Mouse (Mus musculus): ENCODE data around the gene Foxp1. TPM values are rescaled to one million over a fixed set of nuclear protein-coding genes. Genes with fewer than 3 reads are reported as not detected.

The Foxp1 gene
- polyA plus RNA-seq, 1 experiment from 2014 or later, result 74.0 TPM

DNA sequence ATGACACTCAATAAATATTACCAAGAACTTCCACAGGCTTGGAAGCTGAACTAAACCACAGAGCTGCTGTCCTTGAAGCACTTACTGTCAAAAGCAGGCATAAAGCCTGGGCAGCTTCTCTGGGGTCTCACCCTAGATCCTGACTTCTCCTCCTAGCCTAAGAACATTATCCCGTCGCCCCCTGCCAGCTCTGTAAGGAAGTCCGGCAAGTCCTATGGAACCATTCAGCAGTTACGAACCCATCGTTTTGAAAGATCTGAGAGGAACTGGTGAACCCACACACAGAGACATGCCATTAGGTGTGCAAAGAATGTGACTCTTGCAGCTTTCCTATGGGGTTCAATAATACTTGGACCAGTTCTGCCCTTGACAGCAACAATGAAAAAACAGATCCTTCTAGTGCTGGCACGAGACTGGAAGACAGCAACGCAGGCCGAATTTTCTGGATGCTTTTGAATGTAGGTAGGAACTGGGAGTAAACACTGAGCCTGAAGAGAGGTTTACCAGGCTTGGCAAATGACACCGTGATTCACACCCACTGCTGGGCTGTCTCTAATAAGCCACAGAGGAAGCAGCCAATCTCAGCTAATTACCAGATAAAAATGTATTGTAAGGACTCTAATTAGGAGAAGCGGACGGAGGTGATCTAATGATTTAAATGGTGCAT lies 574.9 kb downstream of the Foxp1 start:
- 0 out of 2 replicates have a peak overlapping the region, but pooled peaks have one; percentile 6 for H3K27ac ChIP-seq (replicated peaks)
- whole genome bisulfite sequencing, result 51% methylated on average over 11 of the region's 11 CpGs
- no peak for ATAC-seq (ENCODE audit: low read depth)

GRCm38 (mm10) chr6:98946731-98947130 lies 575.8 kb downstream of the Foxp1 start:
- H3K4me1 ChIP-seq (replicated peaks), result peaks cover 48% of the 10 kb centered on the region
- no peaks in the 10 kb centered on the region for H3K27me3 ChIP-seq
- H3K9me3 ChIP-seq, result no peaks in the 10 kb centered on the region
- H3K36me3 ChIP-seq, result peaks cover 12% of the 10 kb centered on the region; the same call in 1 of the 2 replicates
- WGBS, result 92% methylated on average over 4 of the region's 4 CpGs
- H3K4me2 ChIP-seq, result no peak overlapping the region
- ATAC-seq (ENCODE audit: low read depth), result no peak
- no peak overlapping the region for H3K4me3 ChIP-seq
- no peak overlapping the region for H3K27ac ChIP-seq (replicated peaks)
- H3K9ac ChIP-seq, result no peak overlapping the region

More for the DNA sequence above, 574.9 kb downstream of the Foxp1 start:
- H3K9me3 ChIP-seq, result no peaks in the 10 kb centered on the region
- no peak overlapping the region for H3K4me3 ChIP-seq
- peaks cover 12% of the 10 kb centered on the region; the same call in 1 of the 2 replicates for H3K36me3 ChIP-seq
- H3K4me1 ChIP-seq (replicated peaks), result peaks cover 48% of the 10 kb centered on the region
- H3K9ac ChIP-seq, result no peak overlapping the region
- no peak overlapping the region for H3K4me2 ChIP-seq
- H3K27me3 ChIP-seq, result no peaks in the 10 kb centered on the region

GRCm38 (mm10) chr6:98945496-98946412 lies 576.8 kb downstream of the Foxp1 start:
- ATAC-seq (ENCODE audit: low read depth), result no peak
- H3K27ac ChIP-seq (replicated peaks), result no peak overlapping the region
- peaks cover 12% of the 10 kb centered on the region; the same call in 1 of the 2 replicates for H3K36me3 ChIP-seq
- no peak overlapping the region for H3K9ac ChIP-seq
- H3K4me1 ChIP-seq (replicated peaks), result peaks cover 40% of the 10 kb centered on the region
- no peak overlapping the region for H3K4me3 ChIP-seq
- no peak overlapping the region for H3K4me2 ChIP-seq
- no peaks in the 10 kb centered on the region for H3K9me3 ChIP-seq
- WGBS, result 88% methylated on average over 21 of the region's 21 CpGs
- no peaks in the 10 kb centered on the region for H3K27me3 ChIP-seq

- Histone ChIP-seq H3K27ac (replicated peaks) (no peak overlapping the region), H3K9ac (no peak overlapping the region), H3K4me2 (no peak overlapping the region), H3K9me3 (no peaks in the 10 kb centered on the region), H3K36me3 (peaks cover 11% of the 10 kb centered on the region; the same call in 1 of the 2 replicates), H3K4me1 (replicated peaks) (peaks cover 34% of the 10 kb centered on the region), H3K4me3 (no peak overlapping the region), H3K27me3 (no peaks in the 10 kb centered on the region)
- peak; percentile 21; the same call in 1 of the 2 replicates for ATAC-seq (ENCODE audit: low read depth)
- 64% methylated on average over 8 of the region's 8 CpGs for WGBS
Observed at GRCm38 (mm10) chr6:98938348-98938747, 584.2 kb downstream of the Foxp1 start.

GRCm38 (mm10) chr6:98937513-98937912 lies 585.0 kb downstream of the Foxp1 start:
- no peaks in the 10 kb centered on the region for H3K27me3 ChIP-seq
- ATAC-seq (ENCODE audit: low read depth), result no peak
- no peak overlapping the region for H3K4me2 ChIP-seq
- no peak overlapping the region for H3K9ac ChIP-seq
- 65% methylated on average over 11 of the region's 11 CpGs for WGBS
- peaks cover 11% of the 10 kb centered on the region; the same call in 1 of the 2 replicates for H3K36me3 ChIP-seq
- H3K4me3 ChIP-seq, result no peak overlapping the region
- no peaks in the 10 kb centered on the region for H3K9me3 ChIP-seq
- H3K4me1 ChIP-seq (replicated peaks), result peaks cover 43% of the 10 kb centered on the region
- no peak overlapping the region for H3K27ac ChIP-seq (replicated peaks)

GRCm38 (mm10) chr6:98936377-98936776 lies 586.1 kb downstream of the Foxp1 start:
- Histone ChIP-seq H3K36me3 (peaks cover 11% of the 10 kb centered on the region; the same call in 1 of the 2 replicates), H3K9ac (no peak overlapping the region), H3K4me2 (no peak overlapping the region), H3K27ac (replicated peaks) (no peak overlapping the region), H3K4me3 (no peak overlapping the region), H3K27me3 (no peaks in the 10 kb centered on the region), H3K4me1 (replicated peaks) (peaks cover 52% of the 10 kb centered on the region), H3K9me3 (no peaks in the 10 kb centered on the region)
- WGBS, result 67% methylated on average over 3 of the region's 3 CpGs
- no peak for ATAC-seq (ENCODE audit: low read depth)

- H3K27me3 ChIP-seq, result no peaks in the 10 kb centered on the region
- ATAC-seq (ENCODE audit: low read depth), result no peak
- 96% methylated on average over 8 of the region's 8 CpGs for WGBS
- H3K9me3 ChIP-seq, result no peaks in the 10 kb centered on the region
- H3K4me2 ChIP-seq, result no peak overlapping the region
- H3K9ac ChIP-seq, result no peak overlapping the region
- H3K36me3 ChIP-seq, result peaks cover 14% of the 10 kb centered on the region; the same call in 1 of the 2 replicates
- H3K4me3 ChIP-seq, result no peak overlapping the region
- no peak overlapping the region for H3K27ac ChIP-seq (replicated peaks)
- H3K4me1 ChIP-seq (replicated peaks), result peaks cover 64% of the 10 kb centered on the region
Observed at GRCm38 (mm10) chr6:98935169-98935568, 587.4 kb downstream of the Foxp1 start.

DNA sequence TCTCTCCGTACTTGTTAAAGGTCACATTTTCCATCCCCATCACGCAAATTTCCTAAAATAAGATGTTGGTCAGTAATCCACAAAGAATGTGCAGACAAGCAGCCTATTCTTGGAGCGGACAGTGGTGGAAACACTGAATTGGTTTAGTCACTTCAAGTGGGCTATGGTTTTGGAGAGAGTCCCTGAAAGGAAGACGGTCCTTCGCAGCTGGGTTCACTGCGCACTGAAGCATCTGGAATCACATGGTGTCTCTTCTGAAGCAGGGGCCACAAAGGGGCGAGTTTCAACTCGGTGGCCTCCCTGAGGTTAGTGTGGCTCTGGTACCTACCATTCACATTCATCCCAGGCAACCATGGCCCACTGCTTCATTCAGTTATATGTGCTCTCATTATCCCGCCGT lies 588.1 kb downstream of the Foxp1 start:
- ATAC-seq (ENCODE audit: low read depth), result no peak
- Histone ChIP-seq H3K27ac (replicated peaks) (no peak overlapping the region), H3K27me3 (no peaks in the 10 kb centered on the region), H3K4me3 (no peak overlapping the region), H3K36me3 (peaks cover 22% of the 10 kb centered on the region), H3K9me3 (no peaks in the 10 kb centered on the region), H3K9ac (no peak overlapping the region), H3K4me1 (replicated peaks) (peaks cover 60% of the 10 kb centered on the region), H3K4me2 (no peak overlapping the region)
- WGBS, result 79% methylated on average over 10 of the region's 10 CpGs

DNA sequence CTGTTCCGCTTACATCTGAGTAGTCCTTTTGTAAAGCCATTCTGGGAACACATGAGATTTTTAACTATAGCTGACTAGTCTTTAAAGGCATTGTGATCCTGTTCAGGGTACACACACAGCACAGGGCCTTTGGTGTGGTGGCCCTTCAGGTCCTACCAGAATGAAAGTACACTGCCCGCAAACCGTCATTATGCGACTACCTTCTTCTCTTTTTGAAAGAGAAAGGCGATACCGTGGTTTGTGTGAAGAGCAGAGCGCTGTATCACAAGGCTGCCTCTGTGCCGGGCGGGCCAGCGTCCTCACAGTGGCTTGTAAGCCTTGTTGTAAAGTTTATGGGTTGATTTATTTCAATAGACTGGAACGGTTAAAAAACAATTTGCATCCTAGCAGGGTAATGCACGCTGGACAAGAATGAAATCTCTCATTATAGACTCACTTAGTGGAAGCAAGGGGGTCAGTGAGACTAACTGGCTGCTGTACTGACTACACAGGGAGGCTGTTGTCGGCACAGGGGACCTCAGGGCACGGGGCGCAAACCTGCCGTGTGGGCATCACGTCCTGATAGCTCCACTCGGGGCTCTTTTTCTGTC lies 589.3 kb downstream of the Foxp1 start:
- Histone ChIP-seq H3K4me1 (replicated peaks) (peaks cover 57% of the 10 kb centered on the region), H3K9me3 (no peaks in the 10 kb centered on the region), H3K27ac (replicated peaks) (peak overlapping the region; percentile 52; the same call in 1 of the 2 replicates), H3K27me3 (no peaks in the 10 kb centered on the region), H3K4me2 (peak overlapping the region; percentile 24; the same call in 1 of the 2 replicates), H3K36me3 (peaks cover 22% of the 10 kb centered on the region), H3K9ac (no peak overlapping the region), H3K4me3 (no peak overlapping the region)
- 19% methylated on average over 18 of the region's 18 CpGs for WGBS
- peak; percentile 46; the same call in 1 of the 2 replicates for ATAC-seq (ENCODE audit: low read depth)

- peaks cover 22% of the 10 kb centered on the region for H3K36me3 ChIP-seq
- H3K27ac ChIP-seq (replicated peaks), result no peak overlapping the region
- WGBS, result 36% methylated on average over 8 of the region's 8 CpGs
Observed at GRCm38 (mm10) chr6:98931881-98932540, 590.5 kb downstream of the Foxp1 start.

GRCm38 (mm10) chr6:98930652-98931300 lies 591.7 kb downstream of the Foxp1 start:
- no peak for ATAC-seq (ENCODE audit: low read depth)
- H3K4me3 ChIP-seq, result no peak overlapping the region
- peaks cover 22% of the 10 kb centered on the region for H3K36me3 ChIP-seq
- no peak overlapping the region for H3K9ac ChIP-seq
- H3K27ac ChIP-seq (replicated peaks), result no peak overlapping the region
- WGBS, result 41% methylated on average over 15 of the region's 15 CpGs
- peaks cover 46% of the 10 kb centered on the region for H3K4me1 ChIP-seq (replicated peaks)
- no peaks in the 10 kb centered on the region for H3K27me3 ChIP-seq
- no peak overlapping the region for H3K4me2 ChIP-seq
- H3K9me3 ChIP-seq, result no peaks in the 10 kb centered on the region

More at GRCm38 (mm10) chr6:98931881-98932540, 590.5 kb downstream of the Foxp1 start:
- H3K27me3 ChIP-seq, result no peaks in the 10 kb centered on the region
- H3K4me1 ChIP-seq (replicated peaks), result peaks cover 52% of the 10 kb centered on the region
- no peak overlapping the region for H3K9ac ChIP-seq
- no peak for ATAC-seq (ENCODE audit: low read depth)
- no peak overlapping the region for H3K4me2 ChIP-seq
- H3K9me3 ChIP-seq, result no peaks in the 10 kb centered on the region
- no peak overlapping the region for H3K4me3 ChIP-seq

Measured in neural tube, embryonic 13.5 days (tissue).